Mouse (Mus musculus) neural tube, embryonic 13.5 days (tissue): Measurements from ENCODE around the gene Cldn10. TPM values are rescaled to one million over a fixed set of nuclear protein-coding genes. Genes with fewer than 3 reads are reported as not detected.

ENCODE experiments used
- ATAC-seq: fragments of 200-750 bp; cut with Nextera tagmentation; 2 replicates; pipeline ENCODE4 v1.8.0; 2017; ENCODE audit warnings: low read depth, mild to moderate bottlenecking, moderate TSS enrichment, moderate library complexity
- H3K27ac ChIP-seq: fragments of 300-500 bp; sonication (generic); replicated peaks from 2 replicates; pipeline ENCODE4 v1.5.1; 2015; ENCODE audit warnings: moderate library complexity, mild to moderate bottlenecking, inconsistent platforms
- H3K27me3 ChIP-seq: fragments of 300-500 bp; sonication (generic); 2 replicates; pipeline ENCODE4 v1.6.1; 2015; ENCODE audit warnings: mild to moderate bottlenecking, inconsistent platforms
- H3K36me3 ChIP-seq: fragments of 300-500 bp; sonication (generic); 2 replicates; pipeline ENCODE4 v1.6.1; 2015; ENCODE audit warnings: mild to moderate bottlenecking, inconsistent platforms
- H3K4me1 ChIP-seq: fragments of 300-500 bp; sonication (generic); replicated peaks from 2 replicates; pipeline ENCODE4 v1.6.1; 2015; ENCODE audit warnings: inconsistent platforms
- H3K4me2 ChIP-seq: fragments of 300-500 bp; sonication (generic); 2 replicates; pipeline ENCODE4 v1.6.1; 2015; ENCODE audit warnings: inconsistent platforms, mild to moderate bottlenecking, moderate library complexity
- H3K4me3 ChIP-seq: fragments of 300-500 bp; sonication (generic); 2 replicates; pipeline ENCODE4 v1.5.1; 2015; ENCODE audit warnings: mild to moderate bottlenecking, inconsistent platforms
- H3K9ac ChIP-seq: fragments of 300-500 bp; sonication (generic); 2 replicates; pipeline ENCODE4 v1.6.1; 2015; ENCODE audit warnings: moderate library complexity, mild to moderate bottlenecking, inconsistent platforms
- H3K9me3 ChIP-seq: fragments of 300-500 bp; sonication (generic); 2 replicates; pipeline ENCODE4 v1.6.1; 2016; ENCODE audit warnings: inconsistent platforms
- WGBS: fragments of 180-500 bp; shearing (Covaris S2); methylation state at CpG from one replicate; pipeline ENCODE4 v1.1.7; 2015; 5-methylcytosine and 5-hydroxymethylcytosine counted together
- polyA plus RNA-seq: library from polyadenylated mRNA; unstranded; fragments of >200 nt; fragmentation: Nextera tagmentation; extraction: Ambion mirVana; gene quantifications from 2 replicates; pipeline ENCODE4 v1.2.1, GENCODE M21; 2015

Gene Cldn10
- polyA plus RNA-seq, 1 experiment from 2014 or later, result 0.38 TPM

GRCm38 (mm10) chr14:118790217-118790616 lies 2.5 kb downstream of the Cldn10 start:
- H3K27me3 ChIP-seq, result no peaks in the 10 kb centered on the region
- no peak overlapping the region for H3K4me2 ChIP-seq
- H3K36me3 ChIP-seq, result no peaks in the 10 kb centered on the region
- H3K9me3 ChIP-seq, result no peaks in the 10 kb centered on the region
- peaks cover 7% of the 10 kb centered on the region; the same call in 1 of the 2 replicates for H3K4me1 ChIP-seq
- H3K9ac ChIP-seq, result no peak overlapping the region
- ATAC-seq, result no peak
- no peak overlapping the region for H3K27ac ChIP-seq
- no peak overlapping the region for H3K4me3 ChIP-seq
- 71% methylated on average over 4 of the region's 4 CpGs for WGBS

GRCm38 (mm10) chr14:118792957-118793356 lies 5.2 kb downstream of the Cldn10 start:
- Histone ChIP-seq H3K9ac (no peak overlapping the region), H3K27me3 (no peaks in the 10 kb centered on the region), H3K9me3 (no peaks in the 10 kb centered on the region), H3K4me1 (peaks cover 21% of the 10 kb centered on the region; the same call in 1 of the 2 replicates), H3K4me2 (no peak overlapping the region), H3K36me3 (no peaks in the 10 kb centered on the region), H3K27ac (no peak overlapping the region; the same call in 1 of the 2 replicates), H3K4me3 (no peak overlapping the region)
- 65% methylated on average over 7 of the region's 7 CpGs for WGBS
- no peak for ATAC-seq

- Histone ChIP-seq H3K9ac (no peak overlapping the region), H3K36me3 (no peaks in the 10 kb centered on the region), H3K4me1 (peaks cover 21% of the 10 kb centered on the region; the same call in 1 of the 2 replicates), H3K4me2 (no peak overlapping the region), H3K4me3 (no peak overlapping the region), H3K27me3 (no peaks in the 10 kb centered on the region), H3K9me3 (no peaks in the 10 kb centered on the region), H3K27ac (no peak overlapping the region)
- ATAC-seq, result no peak
- 85% methylated on average over 6 of the region's 6 CpGs for WGBS
Observed at GRCm38 (mm10) chr14:118793416-118793815, 5.7 kb downstream of the Cldn10 start.

GRCm38 (mm10) chr14:118794196-118794595 lies 6.5 kb downstream of the Cldn10 start:
- Histone ChIP-seq H3K4me1 (peaks cover 21% of the 10 kb centered on the region; the same call in 1 of the 2 replicates), H3K9me3 (no peaks in the 10 kb centered on the region), H3K27me3 (no peaks in the 10 kb centered on the region; the same call in 1 of the 2 replicates), H3K27ac (no peak overlapping the region), H3K36me3 (no peaks in the 10 kb centered on the region), H3K4me3 (no peak overlapping the region), H3K4me2 (no peak overlapping the region), H3K9ac (no peak overlapping the region)
- 77% methylated on average over 1 of the region's 1 CpGs for WGBS
- no peak for ATAC-seq

- Histone ChIP-seq H3K36me3 (no peaks in the 10 kb centered on the region), H3K27ac (no peak overlapping the region), H3K9ac (no peak overlapping the region), H3K9me3 (no peaks in the 10 kb centered on the region), H3K4me3 (no peak overlapping the region), H3K4me2 (no peak overlapping the region), H3K27me3 (no peaks in the 10 kb centered on the region; the same call in 1 of the 2 replicates), H3K4me1 (peaks cover 21% of the 10 kb centered on the region; the same call in 1 of the 2 replicates)
- WGBS, result 95% methylated on average over 2 of the region's 2 CpGs
- no peak for ATAC-seq
Observed at GRCm38 (mm10) chr14:118794893-118795292, 7.2 kb downstream of the Cldn10 start.

GRCm38 (mm10) chr14:118795915-118796693 lies 8.4 kb downstream of the Cldn10 start:
- H3K4me2 ChIP-seq, result no peak overlapping the region
- WGBS, result 60% methylated on average over 10 of the region's 10 CpGs
- no peaks in the 10 kb centered on the region for H3K36me3 ChIP-seq
- no peak overlapping the region for H3K27ac ChIP-seq
- no peaks in the 10 kb centered on the region for H3K9me3 ChIP-seq
- H3K27me3 ChIP-seq, result no peaks in the 10 kb centered on the region; the same call in 1 of the 2 replicates
- no peak overlapping the region for H3K9ac ChIP-seq
- ATAC-seq, result no peak
- peaks cover 21% of the 10 kb centered on the region; the same call in 1 of the 2 replicates for H3K4me1 ChIP-seq
- H3K4me3 ChIP-seq, result no peak overlapping the region

- no peak for ATAC-seq
- Histone ChIP-seq H3K4me2 (no peak overlapping the region), H3K4me3 (no peak overlapping the region), H3K27ac (no peak overlapping the region), H3K36me3 (no peaks in the 10 kb centered on the region), H3K4me1 (peaks cover 21% of the 10 kb centered on the region; the same call in 1 of the 2 replicates), H3K9ac (no peak overlapping the region), H3K27me3 (no peaks in the 10 kb centered on the region; the same call in 1 of the 2 replicates), H3K9me3 (no peaks in the 10 kb centered on the region)
- 51% methylated on average over 5 of the region's 5 CpGs for WGBS
Observed at GRCm38 (mm10) chr14:118796694-118797058, 9.0 kb downstream of the Cldn10 start.

GRCm38 (mm10) chr14:118797270-118797669 lies 9.6 kb downstream of the Cldn10 start:
- Histone ChIP-seq H3K9me3 (no peaks in the 10 kb centered on the region), H3K36me3 (no peaks in the 10 kb centered on the region), H3K9ac (no peak overlapping the region), H3K27me3 (no peaks in the 10 kb centered on the region; the same call in 1 of the 2 replicates), H3K4me1 (peaks cover 21% of the 10 kb centered on the region; the same call in 1 of the 2 replicates), H3K4me2 (no peak overlapping the region), H3K27ac (no peak overlapping the region), H3K4me3 (no peak overlapping the region)
- no peak for ATAC-seq
- 80% methylated on average over 9 of the region's 9 CpGs for WGBS

GRCm38 (mm10) chr14:118799918-118800317 lies 12.2 kb downstream of the Cldn10 start:
- Histone ChIP-seq H3K9me3 (no peaks in the 10 kb centered on the region), H3K4me3 (no peak overlapping the region), H3K4me1 (peaks cover 15% of the 10 kb centered on the region; the same call in 1 of the 2 replicates), H3K4me2 (no peak overlapping the region), H3K9ac (no peak overlapping the region), H3K27ac (no peak overlapping the region), H3K36me3 (no peaks in the 10 kb centered on the region), H3K27me3 (no peaks in the 10 kb centered on the region; the same call in 1 of the 2 replicates)
- ATAC-seq, result no peak
- 55% methylated on average over 9 of the region's 9 CpGs for WGBS

- H3K9ac ChIP-seq, result no peak overlapping the region
Observed at GRCm38 (mm10) chr14:118803936-118804335, 16.2 kb downstream of the Cldn10 start.

GRCm38 (mm10) chr14:118804351-118804750 lies 16.6 kb downstream of the Cldn10 start:
- no peaks in the 10 kb centered on the region for H3K36me3 ChIP-seq
- no peak overlapping the region for H3K4me2 ChIP-seq
- no peaks in the 10 kb centered on the region for H3K4me1 ChIP-seq
- no peak overlapping the region for H3K9ac ChIP-seq
- 53% methylated on average over 6 of the region's 6 CpGs for WGBS
- H3K27me3 ChIP-seq, result no peaks in the 10 kb centered on the region; the same call in 1 of the 2 replicates
- ATAC-seq, result no peak
- H3K9me3 ChIP-seq, result no peaks in the 10 kb centered on the region
- H3K27ac ChIP-seq, result no peak overlapping the region
- no peak overlapping the region for H3K4me3 ChIP-seq

More at GRCm38 (mm10) chr14:118803936-118804335, 16.2 kb downstream of the Cldn10 start:
- Histone ChIP-seq H3K4me2 (no peak overlapping the region), H3K27ac (no peak overlapping the region), H3K27me3 (no peaks in the 10 kb centered on the region; the same call in 1 of the 2 replicates), H3K9me3 (no peaks in the 10 kb centered on the region), H3K4me1 (no peaks in the 10 kb centered on the region), H3K4me3 (no peak overlapping the region), H3K36me3 (no peaks in the 10 kb centered on the region)
- ATAC-seq, result no peak
- 42% methylated on average over 7 of the region's 7 CpGs for WGBS

- Histone ChIP-seq H3K4me1 (no peaks in the 10 kb centered on the region), H3K27me3 (no peaks in the 10 kb centered on the region), H3K9ac (no peak overlapping the region), H3K4me3 (no peak overlapping the region), H3K9me3 (no peaks in the 10 kb centered on the region), H3K27ac (no peak overlapping the region), H3K4me2 (no peak overlapping the region), H3K36me3 (no peaks in the 10 kb centered on the region)
- no peak for ATAC-seq
- 96% methylated on average over 5 of the region's 5 CpGs for WGBS
Observed at GRCm38 (mm10) chr14:118807653-118808052, 19.9 kb downstream of the Cldn10 start.
